Mouse (Mus musculus): Measurements from ENCODE around the gene Gm6525.

DNA sequence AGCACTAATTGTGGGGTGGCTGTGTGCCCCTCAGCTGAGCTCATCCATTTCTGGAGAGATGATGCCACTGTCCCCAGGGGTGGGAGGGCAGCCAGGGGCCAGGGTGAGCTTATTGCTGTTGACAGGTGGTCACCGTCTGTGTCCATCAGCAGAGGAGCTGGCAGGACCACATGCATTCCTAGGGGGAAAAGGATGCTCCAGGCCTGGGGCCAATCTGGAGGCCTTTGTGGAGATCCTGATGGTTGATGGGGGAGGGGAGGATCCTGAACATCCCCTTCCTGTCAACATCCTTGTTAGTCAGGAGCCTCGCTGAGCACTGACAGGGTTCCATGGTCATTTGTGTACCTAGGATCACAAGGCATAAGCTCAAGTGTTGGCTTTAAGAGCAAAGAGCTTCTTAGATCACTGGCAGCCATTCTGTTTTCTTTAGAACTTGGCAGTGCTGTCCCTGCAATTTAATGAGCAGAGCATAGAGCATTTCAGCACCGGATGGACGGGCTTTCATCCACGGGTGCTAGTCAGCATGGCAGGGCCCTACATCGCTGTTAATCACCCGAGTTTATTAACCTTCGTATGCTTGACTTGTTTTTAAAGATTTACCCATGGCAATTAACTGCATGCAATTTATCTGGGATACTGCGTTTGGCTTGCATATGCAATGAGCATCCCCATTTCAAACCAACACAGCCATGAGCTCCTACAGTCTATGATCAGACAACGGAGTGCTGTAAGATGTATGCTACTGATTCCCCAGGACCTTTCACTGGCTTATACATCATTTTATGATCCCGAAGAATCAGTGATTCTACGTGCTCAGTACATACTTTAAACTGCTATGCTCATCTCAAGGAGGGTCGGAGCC lies 26.9 kb downstream of the Gm6525 start:
- TF ChIP-seq CTCF (conservative IDR thresholded peaks at IDR 0.05 in 1 of 2, IDR thresholded peaks at IDR 0.05 in 1 of 2; ENCODE audit: low read depth in 2 of 2, low read length in 2 of 2) (no peak), UBTF (IDR thresholded peaks at IDR 0.05; ENCODE audit: low read depth, low read length) (no peak), USF1 (IDR thresholded peaks at IDR 0.05; ENCODE audit: low read depth, low read length) (no peak), TCF12 (IDR thresholded peaks at IDR 0.05; ENCODE audit: low read depth, low read length) (no peak), ZNF384 (IDR thresholded peaks at IDR 0.05; ENCODE audit: low read depth, low read length) (no peak), MAX (IDR thresholded peaks at IDR 0.05; ENCODE audit: low read length) (no peak), POLR2A (IDR thresholded peaks at IDR 0.05; ENCODE audit: low read depth, low read length) (no peak), E2F4 (IDR thresholded peaks at IDR 0.05; ENCODE audit: insufficient replicate concordance, low read depth, low read length) (no peak)
